Mouse (Mus musculus) lung, adult 18-20 months (tissue): ENCODE measurements around the gene Gm45140.
A peak's percentile ranks its signal among the peaks of the same experiment; 100 is the strongest.

Experiments
- DNase-seq, 2 experiments: peaks; one replicate each; pipeline ENCODE4 v3.0.0; 2022; ENCODE audit warnings: mixed read lengths in 2 of 2

The Gm45140 gene

DNA sequence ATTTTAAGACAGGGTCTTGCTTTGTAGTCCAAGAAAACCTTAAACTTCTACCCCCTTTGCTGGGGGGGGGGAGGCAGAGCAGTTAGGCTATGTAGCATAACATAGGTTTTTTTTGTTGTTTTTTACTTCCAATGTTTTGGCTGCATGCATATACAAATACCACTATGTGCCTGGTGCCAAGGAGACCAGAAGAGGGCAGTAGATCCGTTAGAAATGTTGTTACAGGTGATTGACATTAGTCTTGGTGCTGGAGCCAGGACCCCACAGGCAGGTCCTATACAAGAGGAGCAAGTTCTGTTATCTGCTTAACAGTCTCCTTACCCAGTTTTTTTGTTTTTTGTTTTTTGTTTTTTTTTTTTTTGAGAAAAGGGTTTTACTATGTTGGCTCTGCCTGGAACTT is 6.7 kb upstream of the Gm45140 start:
- DNase-seq, result no peak

- no peak for DNase-seq
Observed at GRCm38 (mm10) chr6:87841635-87842034, 6.0 kb upstream of the Gm45140 start.

DNA sequence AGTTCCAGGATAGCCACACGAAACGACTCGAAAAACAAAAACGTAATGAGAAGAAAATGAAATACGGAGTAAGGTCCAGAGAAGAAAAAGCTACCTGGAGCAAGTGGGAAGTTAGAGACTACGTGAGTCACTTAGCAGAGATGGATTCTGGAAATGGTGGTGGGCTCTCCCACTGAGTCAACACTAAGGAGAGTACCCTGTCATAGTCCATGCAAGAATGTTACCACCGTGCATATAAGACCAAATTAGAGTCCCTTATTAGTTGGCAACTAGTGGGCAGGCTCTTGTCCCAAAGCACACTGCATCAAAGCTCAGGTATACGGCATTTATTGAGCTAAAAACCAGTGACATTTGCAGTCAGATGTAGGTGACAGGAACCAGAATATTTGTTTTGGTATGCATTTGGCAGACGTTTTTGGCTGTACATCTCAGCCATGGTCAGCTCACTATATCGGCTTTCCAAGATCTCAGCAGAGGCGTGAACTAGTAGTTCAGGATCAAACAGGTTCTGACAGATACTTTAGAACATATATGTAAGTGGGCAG is 4.3 kb upstream of the Gm45140 start:
- DNase-seq, result no peak

- peak; percentile 96 to 97 for DNase-seq
Observed at GRCm38 (mm10) chr6:87838551-87839197, 3.1 kb upstream of the Gm45140 start, which contains the start of gene Isy1. Gene Isy1, minus strand, starts transcription at chr6:87838798.

DNA sequence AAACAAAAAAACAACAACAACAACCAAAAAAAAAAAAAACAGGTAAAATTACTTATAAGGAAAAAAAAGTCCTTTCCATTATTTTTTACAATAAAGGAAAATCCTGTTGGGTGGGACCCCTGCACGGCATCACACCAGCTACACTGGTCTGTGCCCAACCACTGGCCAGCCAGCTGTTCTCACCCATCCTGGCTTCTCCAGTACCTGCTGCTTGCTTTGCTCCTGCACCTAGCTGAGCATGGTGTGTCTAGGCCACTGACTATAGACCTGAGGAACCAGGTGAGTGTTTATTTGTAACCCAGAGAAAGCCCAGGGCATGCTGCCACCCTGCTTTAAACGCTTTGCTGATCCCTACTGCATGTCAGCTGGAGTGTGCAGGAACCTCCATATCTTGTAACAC is 15.2 kb downstream of the Gm45140 start:
- no peak for DNase-seq

GRCm38 (mm10) chr6:87814486-87814885 is 21.1 kb downstream of the Gm45140 start:
- no peak for DNase-seq

- DNase-seq, result no peak
Observed at GRCm38 (mm10) chr6:87812656-87813055, 22.9 kb downstream of the Gm45140 start.

DNA sequence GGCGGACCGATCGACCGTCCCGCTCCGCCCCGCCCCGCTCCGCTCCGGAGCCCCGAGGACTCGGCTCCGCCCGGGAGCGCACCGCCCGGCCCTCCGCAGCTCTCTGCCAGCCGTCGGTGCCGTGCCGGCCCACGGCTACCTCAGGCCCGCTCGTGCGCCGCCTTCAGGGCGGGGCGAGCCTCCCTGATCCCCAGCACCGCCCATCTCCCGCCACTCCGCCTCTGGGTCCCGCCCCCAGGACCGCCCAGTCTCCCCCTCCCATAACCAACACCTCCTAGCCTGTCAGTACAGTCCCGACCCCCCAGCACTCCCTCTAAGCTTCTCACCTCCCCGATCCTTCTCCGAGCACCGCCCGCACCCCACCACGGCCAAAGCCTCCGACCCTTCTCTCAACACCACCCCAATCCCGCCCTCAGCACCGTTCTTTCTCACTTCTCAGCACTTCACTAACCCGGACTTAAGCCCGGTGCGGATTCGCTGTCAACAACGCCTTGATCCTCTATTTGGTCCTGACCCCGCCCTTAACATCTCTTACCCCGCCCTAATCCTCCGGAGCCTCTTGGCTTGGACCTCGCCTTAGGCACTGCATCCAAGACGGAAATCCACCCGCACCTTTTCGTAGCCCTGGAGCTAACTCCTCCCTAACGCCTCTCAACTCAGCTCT is 23.8 kb downstream of the Gm45140 start, which contains the start of gene Rab43:
TSS of gene Rab43 (minus strand) at position 490 of the 664 bp plus-strand sequence.
- peak; percentile 95 to 96 for DNase-seq

GRCm38 (mm10) chr6:87810713-87811669 is 24.6 kb downstream of the Gm45140 start:
- peak; percentile 82 to 86 for DNase-seq

DNA sequence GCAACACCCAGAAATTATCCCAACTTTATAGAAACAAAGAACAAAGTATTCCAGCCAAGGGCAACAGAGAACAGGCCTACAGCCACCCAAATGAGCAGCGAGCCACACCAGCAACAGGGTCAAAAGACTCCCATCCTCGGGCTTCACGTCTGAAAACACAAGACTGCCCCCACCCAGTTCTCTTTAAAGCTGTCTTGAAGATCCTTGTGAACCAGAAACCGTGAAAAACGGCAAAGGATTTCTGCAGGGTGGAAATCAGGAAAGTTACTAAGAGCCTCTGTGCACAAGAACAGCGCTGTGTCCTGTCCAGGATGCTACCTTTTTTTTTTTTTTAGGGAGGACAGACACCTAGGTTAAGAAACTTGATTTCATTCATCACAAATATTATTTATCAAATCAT is 25.3 kb downstream of the Gm45140 start:
- no peak for DNase-seq

- DNase-seq, result peak in 1 of 2 experiments; percentile 14
Observed at GRCm38 (mm10) chr6:87809651-87810161, 25.9 kb downstream of the Gm45140 start.

DNA sequence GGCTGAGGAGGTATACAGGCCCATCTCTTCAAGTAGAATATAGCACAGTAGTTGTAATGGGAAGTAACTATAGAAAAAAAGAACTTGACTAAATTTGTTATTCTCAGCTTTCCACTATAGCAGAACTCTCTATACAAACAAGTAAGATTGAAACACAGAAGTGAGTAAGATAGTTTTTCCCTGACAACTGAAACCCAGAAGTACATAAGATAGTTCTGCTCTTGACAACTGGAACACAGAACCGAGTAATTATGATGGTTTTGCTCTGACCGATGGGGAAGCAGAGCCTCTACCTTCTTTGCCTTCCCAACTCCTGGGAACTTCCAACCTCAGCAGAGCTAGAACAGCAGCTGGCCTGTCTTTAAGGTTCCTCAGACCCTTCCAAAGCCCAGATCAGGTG is 26.5 kb downstream of the Gm45140 start:
- no peak for DNase-seq

DNA sequence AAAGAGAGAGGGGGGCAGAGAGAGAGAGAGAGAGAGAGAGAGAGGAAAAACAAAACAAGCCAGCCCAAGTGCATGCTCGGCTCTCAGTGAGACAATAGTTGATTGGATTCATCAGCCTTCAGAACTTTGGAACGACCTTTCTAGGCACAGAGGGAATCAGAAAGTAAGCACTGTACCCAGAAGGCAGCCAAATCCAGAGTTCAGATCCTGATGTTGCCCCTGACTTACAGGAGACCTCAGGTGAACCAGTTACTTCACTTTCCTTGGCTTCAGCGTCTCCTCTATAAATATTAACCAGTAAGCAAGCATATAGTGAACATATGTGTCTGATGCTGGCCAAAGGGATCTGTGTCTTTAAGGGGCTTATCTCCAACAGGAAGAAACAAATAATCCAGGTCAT is 27.1 kb downstream of the Gm45140 start:
- DNase-seq, result no peak

- DNase-seq, result no peak
Observed at GRCm38 (mm10) chr6:87807735-87808440, 27.7 kb downstream of the Gm45140 start.

DNA sequence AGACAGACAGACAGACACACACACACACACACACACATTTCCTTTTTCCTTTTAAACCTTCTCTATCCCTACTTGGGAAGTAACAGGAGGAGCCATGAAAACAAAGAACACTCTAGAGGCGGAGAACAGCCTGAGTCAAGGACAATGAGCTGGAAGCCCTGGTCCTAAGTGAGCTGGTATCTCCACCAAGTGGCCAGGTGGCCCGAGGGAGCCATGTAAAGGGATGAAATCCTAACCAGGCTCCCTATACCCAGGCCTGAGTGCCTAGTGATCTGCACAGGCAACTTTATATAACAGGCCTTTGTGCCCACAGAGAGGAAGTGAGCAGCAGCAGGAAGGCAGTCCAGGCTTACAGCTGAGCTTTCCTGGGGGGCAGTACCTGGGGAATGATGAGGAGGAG is 28.7 kb downstream of the Gm45140 start:
- DNase-seq, result no peak

DNA sequence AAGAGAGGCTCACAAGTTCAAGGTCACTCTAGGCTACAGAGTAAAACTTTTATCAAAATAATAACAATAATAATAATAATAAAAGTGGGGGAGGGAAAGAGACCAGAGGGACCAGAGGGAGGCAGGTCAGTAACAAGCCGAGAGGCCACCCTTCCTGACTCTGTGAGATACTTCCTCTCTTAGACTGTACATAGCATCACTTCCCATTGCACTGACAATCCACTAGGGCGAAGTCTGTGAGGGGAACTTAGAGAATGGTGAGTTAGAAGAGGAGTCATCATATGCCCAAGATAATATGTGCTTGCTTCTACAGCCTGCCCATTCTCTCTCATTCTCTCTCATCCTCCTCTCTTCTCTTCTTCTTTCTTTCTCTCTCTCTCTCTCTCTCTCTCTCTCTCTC is 29.6 kb downstream of the Gm45140 start:
- DNase-seq, result peak in 1 of 2 experiments; percentile 15

DNA sequence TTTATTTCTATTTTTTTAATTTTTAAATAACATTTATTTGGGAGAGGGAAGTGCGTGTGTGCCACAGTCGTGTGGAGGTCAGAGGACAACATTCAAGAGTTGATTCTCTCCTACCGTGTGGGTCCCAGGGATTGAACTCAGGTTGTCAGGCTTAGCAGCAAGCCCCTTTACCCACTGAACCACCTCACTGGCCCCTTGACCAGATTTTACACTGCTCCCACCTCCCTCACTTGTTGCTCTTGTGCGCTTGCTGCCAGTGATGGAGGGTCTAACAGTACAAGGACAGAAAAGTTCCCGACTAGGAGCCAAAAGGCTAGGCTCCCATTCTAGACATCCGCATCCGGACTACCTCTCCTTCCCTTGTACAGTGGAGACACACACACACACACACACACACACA is 30.1 kb downstream of the Gm45140 start:
- no peak for DNase-seq

DNA sequence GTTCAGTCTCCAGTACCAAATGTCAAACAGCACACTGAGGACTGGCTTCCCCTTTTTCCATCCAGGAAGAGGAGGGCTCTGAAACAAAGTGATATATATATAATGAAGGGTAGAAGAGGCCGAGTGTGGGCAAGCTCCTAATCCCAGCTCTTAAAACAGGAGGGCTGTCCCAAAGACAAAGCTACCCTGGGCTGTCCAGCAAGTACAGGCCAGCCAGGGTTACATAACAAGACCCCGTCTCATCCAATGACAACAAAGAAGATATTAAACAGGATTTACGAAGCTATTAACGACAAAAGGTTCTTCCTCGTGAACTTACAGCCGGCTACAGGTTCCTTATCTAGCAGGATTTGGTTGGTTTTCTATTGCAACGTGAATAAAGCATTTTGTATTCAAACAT is 30.7 kb downstream of the Gm45140 start:
- no peak for DNase-seq

DNA sequence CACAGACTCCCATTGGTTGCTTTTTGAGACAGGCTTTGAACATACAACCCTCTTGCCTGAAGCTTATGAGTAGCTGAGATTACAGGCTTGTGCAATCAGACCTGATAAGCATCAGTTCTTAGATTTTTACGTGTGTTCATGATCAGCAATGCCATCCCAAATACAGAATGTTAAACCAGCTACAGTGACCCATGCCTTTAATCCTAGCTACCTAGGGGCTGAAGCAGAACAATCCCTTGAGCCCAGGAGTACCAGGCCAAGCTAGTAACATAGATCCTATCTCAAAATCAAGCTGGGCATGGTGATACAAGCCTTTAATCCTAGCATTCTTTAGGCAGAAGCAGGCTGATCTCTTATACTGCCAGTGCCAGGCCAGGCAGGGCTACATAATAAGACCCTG is 31.6 kb downstream of the Gm45140 start:
- no peak for DNase-seq

GRCm38 (mm10) chr6:87802462-87802861 is 33.1 kb downstream of the Gm45140 start:
- DNase-seq, result no peak

DNA sequence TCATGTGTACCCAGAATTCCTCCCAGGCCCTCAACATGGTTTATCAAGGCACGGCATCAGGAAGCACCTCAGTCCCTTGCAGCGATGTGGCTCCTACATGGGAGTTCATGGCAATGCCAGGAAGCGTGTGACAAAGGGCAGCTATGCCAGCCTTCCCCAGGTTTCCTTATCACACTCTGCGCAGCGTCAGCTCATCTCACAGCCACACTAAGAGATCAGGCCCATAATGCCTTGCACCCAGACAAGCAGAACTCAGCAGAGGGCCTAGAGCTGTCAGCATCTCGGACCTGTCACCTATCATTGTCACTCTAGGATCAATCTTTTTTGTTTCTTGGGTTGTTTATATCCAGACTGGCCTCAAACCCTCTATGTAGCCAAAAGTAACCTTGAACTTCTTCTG is 36.0 kb downstream of the Gm45140 start:
- no peak for DNase-seq

DNA sequence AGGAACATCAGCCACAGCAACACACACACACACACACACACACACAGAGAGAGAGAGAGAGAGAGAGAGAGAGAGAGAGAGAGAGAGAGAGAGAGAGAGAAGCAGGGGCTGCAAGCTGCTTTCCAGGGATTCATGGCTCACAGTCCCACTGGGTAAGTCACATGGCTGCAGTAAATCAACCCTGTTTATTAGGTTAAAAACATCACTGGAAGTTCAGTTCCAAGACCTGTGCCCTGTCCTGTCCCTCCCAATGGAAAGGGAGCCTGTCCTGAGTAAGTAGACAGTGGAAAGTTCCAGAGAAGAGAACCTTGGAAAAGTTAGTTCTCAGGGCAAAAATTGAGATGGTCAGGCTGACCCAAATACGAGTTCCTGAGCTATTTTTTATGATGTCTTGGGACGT is 38.3 kb downstream of the Gm45140 start:
- DNase-seq, result no peak
